Mouse (Mus musculus): ENCODE measurements around the gene Smoc1.

DNA sequence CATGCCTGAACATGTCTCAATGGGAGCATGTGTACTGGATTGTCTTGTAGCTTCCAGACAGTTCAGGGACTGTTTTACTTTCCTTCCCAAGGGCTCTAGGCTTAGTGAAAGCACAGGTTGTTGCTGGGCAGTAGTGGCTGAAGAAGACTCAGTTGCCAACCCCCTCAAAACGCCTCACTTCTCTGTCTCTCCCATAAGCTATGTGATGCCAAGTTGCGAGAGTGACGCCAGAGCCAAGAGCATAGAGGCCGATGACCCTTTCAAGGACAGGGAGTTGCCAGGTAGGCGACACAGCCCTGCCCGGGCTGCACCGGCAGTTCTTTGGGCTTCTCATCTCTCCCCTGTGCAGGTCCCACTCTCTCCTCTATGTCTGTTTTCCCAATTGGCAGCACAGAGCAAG is 141.4 kb downstream of the Smoc1 start:
- no peak for TF ChIP-seq EP300 (IDR thresholded peaks at IDR 0.05; ENCODE audit: insufficient read depth, low read depth, low read length)
- TF ChIP-seq POLR2A (IDR thresholded peaks at IDR 0.05; ENCODE audit: insufficient read depth, low read depth, low read length) = no peak
